Mouse (Mus musculus) macrophage (primary cell): Measurements from ENCODE around the gene Gpm6a. TPM values are rescaled to one million over a fixed set of nuclear protein-coding genes. Genes with fewer than 3 reads are reported as not detected.
"Not testable (repeated sequence)": the region's sequence is repeated elsewhere in the genome, so short reads cannot be mapped to it uniquely, and the experiment has no call there.

ENCODE experiments used
- H3K27ac ChIP-seq: fragments of 350-480 bp; formaldehyde crosslinking; 2 replicates; pipeline ENCODE4 v1.9.0; 2021
- H3K36me3 ChIP-seq: fragments of 350-480 bp; formaldehyde crosslinking; 2 replicates; pipeline ENCODE4 v1.9.0; 2021; ENCODE audit errors: inconsistent target
- H3K4me3 ChIP-seq: fragments of 350-480 bp; formaldehyde crosslinking; 2 replicates; pipeline ENCODE4 v1.9.0; 2021; ENCODE audit errors: inconsistent target
- H3K79me2 ChIP-seq: fragments of 350-480 bp; formaldehyde crosslinking; 2 replicates; pipeline ENCODE4 v1.9.0; 2021; ENCODE audit errors: inconsistent target
- WGBS: methylation state at CpG from one replicate; pipeline ENCODE4 v1.1.7; 2026; ENCODE audit warnings: inconsistent platforms; ENCODE audit not compliant: missing documents; 5-methylcytosine and 5-hydroxymethylcytosine counted together
- polyA plus RNA-seq: library from polyadenylated mRNA; stranded (reverse); fragments of 250-400 nt; gene quantifications from 3 replicates; pipeline ENCODE4 v1.2.4, GENCODE M21; 2018; ENCODE audit warnings: inconsistent platforms

Gpm6a gene
- polyA plus RNA-seq, 1 experiment from 2014 or later = not detected

- H3K36me3 ChIP-seq = no peaks in the 10 kb centered on the region
- H3K79me2 ChIP-seq = no peaks in the 10 kb centered on the region
- no peak overlapping the region for H3K4me3 ChIP-seq
- H3K27ac ChIP-seq = no peak overlapping the region
These were observed 80.8 kb downstream of the Gpm6a start for GRCm38 (mm10) chr8:55035416-55035815.

GRCm38 (mm10) chr8:55042955-55043354 is 88.3 kb downstream of the Gpm6a start:
- H3K4me3 ChIP-seq = no peak overlapping the region
- 63% methylated on average over 1 of the region's 1 CpGs for WGBS
- H3K36me3 ChIP-seq = no peaks in the 10 kb centered on the region
- no peak overlapping the region for H3K27ac ChIP-seq
- no peaks in the 10 kb centered on the region for H3K79me2 ChIP-seq

- no peaks in the 10 kb centered on the region for H3K36me3 ChIP-seq
- 100% methylated on average over 3 of the region's 3 CpGs for WGBS
- no peak overlapping the region for H3K4me3 ChIP-seq
- H3K79me2 ChIP-seq = no peaks in the 10 kb centered on the region
- no peak overlapping the region for H3K27ac ChIP-seq
These were observed 93.8 kb downstream of the Gpm6a start for GRCm38 (mm10) chr8:55048396-55048795.

- no peaks in the 10 kb centered on the region for H3K36me3 ChIP-seq
- 77% methylated on average over 4 of the region's 4 CpGs for WGBS
- H3K27ac ChIP-seq = no peak overlapping the region
- no peaks in the 10 kb centered on the region for H3K79me2 ChIP-seq
- H3K4me3 ChIP-seq = no peak overlapping the region
These were observed 95.3 kb downstream of the Gpm6a start for GRCm38 (mm10) chr8:55049979-55050378.

- not testable (repeated sequence) for H3K27ac ChIP-seq, H3K36me3 ChIP-seq, H3K79me2 ChIP-seq, H3K4me3 ChIP-seq
- WGBS = 95% methylated on average over 2 of the region's 2 CpGs
These were observed 114.2 kb downstream of the Gpm6a start for GRCm38 (mm10) chr8:55068811-55069210.

DNA sequence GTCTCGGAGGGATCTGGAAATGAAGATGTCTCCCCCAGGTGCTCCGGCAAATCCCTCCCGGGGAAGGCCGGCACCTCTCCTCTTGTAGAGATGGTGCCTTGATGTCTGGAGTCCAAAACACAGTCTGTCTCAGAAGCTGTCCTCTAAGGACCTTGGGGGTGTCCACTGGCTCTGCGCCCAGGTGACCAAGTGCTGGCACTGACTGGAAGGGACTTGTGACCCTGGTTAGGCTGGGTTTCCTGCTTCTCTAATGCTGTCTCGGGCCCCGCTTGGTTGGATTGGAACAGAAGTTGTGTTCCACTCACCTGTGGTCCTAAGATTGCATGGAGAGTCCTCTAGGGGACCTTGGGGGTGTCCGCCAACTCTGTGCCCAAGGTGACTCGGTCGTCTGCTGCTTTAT is 118.8 kb downstream of the Gpm6a start:
- WGBS = 96% methylated on average over 10 of the region's 10 CpGs
- no peaks in the 10 kb centered on the region for H3K36me3 ChIP-seq
- no peaks in the 10 kb centered on the region for H3K79me2 ChIP-seq
- H3K4me3 ChIP-seq = no peak overlapping the region
- no peak overlapping the region for H3K27ac ChIP-seq

DNA sequence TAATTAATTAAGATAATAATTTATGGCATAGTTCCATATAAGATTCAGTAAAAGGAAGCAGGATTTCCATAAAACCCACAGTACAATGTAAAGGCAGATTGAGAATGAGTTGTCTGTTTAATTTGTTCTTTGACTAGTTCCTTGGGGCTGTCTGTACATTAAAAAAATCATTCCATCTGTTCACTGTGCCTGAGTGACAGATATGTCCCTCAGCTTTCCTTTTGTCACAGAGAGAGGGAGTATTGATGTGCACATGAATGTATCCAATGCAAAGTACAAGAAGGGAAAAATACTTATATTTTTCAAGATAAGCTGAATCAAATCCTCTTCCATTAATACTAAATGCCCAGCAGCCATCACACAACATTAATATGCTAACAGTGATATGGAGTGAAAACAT is 147.6 kb downstream of the Gpm6a start:
- Histone ChIP-seq H3K79me2 (no peaks in the 10 kb centered on the region), H3K27ac (no peak overlapping the region), H3K36me3 (no peaks in the 10 kb centered on the region), H3K4me3 (no peak overlapping the region)

DNA sequence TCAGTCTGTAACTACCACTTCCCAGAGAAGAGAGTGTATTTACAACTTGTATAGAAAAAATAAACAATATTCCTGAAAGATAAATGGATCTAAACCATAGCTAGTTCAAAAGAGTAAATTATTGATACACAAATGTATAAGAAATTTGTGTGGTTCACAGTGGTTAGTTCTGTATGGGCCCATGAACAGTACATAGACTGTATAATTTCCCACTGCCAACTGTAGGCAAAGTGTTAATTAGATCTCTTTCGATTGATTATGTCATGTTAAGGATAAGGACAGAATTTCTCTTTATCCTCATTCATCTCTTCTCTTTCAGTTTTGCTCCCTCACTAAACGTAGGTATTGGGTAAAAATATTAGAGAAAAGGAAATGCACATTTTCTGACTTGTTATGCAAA is 148.4 kb downstream of the Gpm6a start:
- H3K27ac ChIP-seq = no peak overlapping the region
- H3K36me3 ChIP-seq = no peaks in the 10 kb centered on the region
- H3K79me2 ChIP-seq = no peaks in the 10 kb centered on the region
- H3K4me3 ChIP-seq = no peak overlapping the region
- WGBS = 74% methylated on average over 2 of the region's 2 CpGs

- no peaks in the 10 kb centered on the region for H3K36me3 ChIP-seq
These were observed 149.3 kb downstream of the Gpm6a start for GRCm38 (mm10) chr8:55103891-55104481.

More at GRCm38 (mm10) chr8:55103891-55104481, 149.3 kb downstream of the Gpm6a start:
- WGBS = 67% methylated on average over 2 of the region's 3 CpGs
- H3K4me3 ChIP-seq = no peak overlapping the region
- H3K27ac ChIP-seq = no peak overlapping the region
- no peaks in the 10 kb centered on the region for H3K79me2 ChIP-seq

Other genes starting within 250 kb of the Gpm6a start
- gene Wdr17, start 67.7 kb upstream of the Gpm6a start, polyA plus RNA-seq = not detected in 3 replicates